Mouse (Mus musculus): ENCODE results near the gene Egr2. TPM values are rescaled to one million over a fixed set of nuclear protein-coding genes. Genes with fewer than 3 reads are reported as not detected.
A peak's percentile ranks its signal among the peaks of the same experiment; 100 is the strongest.

The Egr2 gene
- polyA plus RNA-seq, 1 experiment from 2014 or later, result 0.58 TPM

- no peak for TF ChIP-seq CTCF (IDR thresholded peaks at IDR 0.05; ENCODE audit: low read depth)
- Histone ChIP-seq H3K27ac (replicated peaks) (no peak overlapping the region), H3K4me3 (ENCODE audit: low read depth, low read length) (no peak overlapping the region), H3K27me3 (ENCODE audit: control insufficient read depth, insufficient read depth, low read length) (peaks cover 13% of the 10 kb centered on the region; the same call in 1 of the 2 replicates), H3K4me1 (replicated peaks; ENCODE audit: control insufficient read depth, insufficient read depth) (peaks cover 7% of the 10 kb centered on the region; the same call in 1 of the 2 replicates), H3K36me3 (ENCODE audit: control insufficient read depth, insufficient read depth, low read length) (no peaks in the 10 kb centered on the region), H3K4me2 (replicated peaks; ENCODE audit: low read depth) (no peak overlapping the region), H3K9me3 (ENCODE audit: control insufficient read depth, low read length) (no peaks in the 10 kb centered on the region), H3K9ac (ENCODE audit: low read length) (no peak overlapping the region)
- ATAC-seq (ENCODE audit: low FRiP score, low TSS enrichment) (no peak), DNase-seq (ENCODE audit: low spot score) (no peak)
- 52% methylated on average over 6 of the region's 6 CpGs for WGBS
Measured at GRCm38 (mm10) chr10:67539401-67539730, 4.1 kb downstream of the Egr2 start.

DNA sequence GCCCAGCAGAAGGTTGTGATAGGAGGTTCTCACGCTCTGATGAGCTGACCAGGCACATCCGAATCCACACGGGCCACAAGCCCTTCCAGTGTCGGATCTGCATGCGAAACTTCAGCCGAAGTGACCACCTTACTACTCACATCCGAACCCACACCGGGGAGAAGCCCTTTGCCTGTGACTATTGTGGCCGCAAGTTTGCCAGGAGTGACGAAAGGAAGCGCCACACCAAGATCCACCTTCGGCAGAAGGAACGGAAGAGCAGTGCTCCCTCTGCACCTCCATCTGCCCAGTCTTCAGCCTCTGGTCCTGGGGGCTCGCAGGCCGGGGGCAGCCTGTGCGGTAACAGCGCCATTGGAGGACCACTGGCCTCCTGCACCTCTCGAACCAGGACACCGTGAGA lies 5.3 kb downstream of the Egr2 start:
- peaks cover 7% of the 10 kb centered on the region; the same call in 1 of the 2 replicates for H3K4me1 ChIP-seq (replicated peaks; ENCODE audit: control insufficient read depth, insufficient read depth)
- H3K9me3 ChIP-seq (ENCODE audit: control insufficient read depth, low read length), result no peaks in the 10 kb centered on the region
- H3K9ac ChIP-seq (ENCODE audit: low read length), result no peak overlapping the region
- no peaks in the 10 kb centered on the region for H3K36me3 ChIP-seq (ENCODE audit: control insufficient read depth, insufficient read depth, low read length)
- no peak overlapping the region for H3K4me3 ChIP-seq (ENCODE audit: low read depth, low read length)
- no peak overlapping the region for H3K4me2 ChIP-seq (replicated peaks; ENCODE audit: low read depth)
- DNase-seq (ENCODE audit: low spot score) (no peak), ATAC-seq (ENCODE audit: low FRiP score, low TSS enrichment) (no peak)
- H3K27me3 ChIP-seq (ENCODE audit: control insufficient read depth, insufficient read depth, low read length), result peaks cover 5% of the 10 kb centered on the region; the same call in 1 of the 2 replicates
- no peak overlapping the region for H3K27ac ChIP-seq (replicated peaks)
- WGBS, result 41% methylated on average over 19 of the region's 19 CpGs
- TF ChIP-seq EP300 (optimal IDR thresholded peaks at IDR 0.05) (no peak), CTCF (IDR thresholded peaks at IDR 0.05; ENCODE audit: low read depth) (no peak)

DNA sequence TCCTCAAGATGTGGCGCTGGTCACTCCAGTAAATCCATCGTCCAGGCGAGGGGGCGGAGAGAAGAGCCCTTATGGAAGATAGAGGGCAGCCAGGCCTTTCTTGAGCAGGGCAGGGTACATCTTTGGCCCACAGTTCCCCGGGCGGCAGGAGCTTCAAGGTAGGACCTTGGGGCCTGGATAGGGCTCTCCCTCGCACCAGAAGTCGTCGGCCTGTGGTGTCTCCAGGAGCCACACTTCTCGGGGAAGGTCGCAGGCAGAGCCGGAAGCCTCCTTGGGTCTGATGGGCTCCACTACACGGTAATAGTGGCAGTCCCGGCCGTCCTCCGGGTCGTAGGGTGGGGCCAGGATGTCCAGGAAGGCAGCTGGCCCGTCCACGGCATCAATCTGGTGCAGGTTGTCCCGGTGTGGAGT lies 12.6 kb downstream of the Egr2 start:
- H3K27ac ChIP-seq (replicated peaks), result peak overlapping the region; percentile 94
- peaks cover 2% of the 10 kb centered on the region; the same call in 1 of the 2 replicates for H3K4me1 ChIP-seq (replicated peaks; ENCODE audit: control insufficient read depth, insufficient read depth)
- WGBS, result 3% methylated on average over 20 of the region's 20 CpGs
- TF ChIP-seq EP300 (optimal IDR thresholded peaks at IDR 0.05) (no peak), CTCF (IDR thresholded peaks at IDR 0.05; ENCODE audit: low read depth) (no peak)
- H3K9me3 ChIP-seq (ENCODE audit: control insufficient read depth, low read length), result no peaks in the 10 kb centered on the region
- peak overlapping the region; percentile 80 for H3K4me3 ChIP-seq (ENCODE audit: low read depth, low read length)
- H3K4me2 ChIP-seq (replicated peaks; ENCODE audit: low read depth), result peak overlapping the region; percentile 98
- H3K36me3 ChIP-seq (ENCODE audit: control insufficient read depth, insufficient read depth, low read length), result no peaks in the 10 kb centered on the region
- no peaks in the 10 kb centered on the region for H3K27me3 ChIP-seq (ENCODE audit: control insufficient read depth, insufficient read depth, low read length)
- peak overlapping the region; percentile 91 for H3K9ac ChIP-seq (ENCODE audit: low read length)
- ATAC-seq (ENCODE audit: low FRiP score, low TSS enrichment), result 0 out of 2 replicates have a peak, but pooled peaks have one; percentile 1
- DNase-seq (ENCODE audit: low spot score), result peak; percentile 45

DNA sequence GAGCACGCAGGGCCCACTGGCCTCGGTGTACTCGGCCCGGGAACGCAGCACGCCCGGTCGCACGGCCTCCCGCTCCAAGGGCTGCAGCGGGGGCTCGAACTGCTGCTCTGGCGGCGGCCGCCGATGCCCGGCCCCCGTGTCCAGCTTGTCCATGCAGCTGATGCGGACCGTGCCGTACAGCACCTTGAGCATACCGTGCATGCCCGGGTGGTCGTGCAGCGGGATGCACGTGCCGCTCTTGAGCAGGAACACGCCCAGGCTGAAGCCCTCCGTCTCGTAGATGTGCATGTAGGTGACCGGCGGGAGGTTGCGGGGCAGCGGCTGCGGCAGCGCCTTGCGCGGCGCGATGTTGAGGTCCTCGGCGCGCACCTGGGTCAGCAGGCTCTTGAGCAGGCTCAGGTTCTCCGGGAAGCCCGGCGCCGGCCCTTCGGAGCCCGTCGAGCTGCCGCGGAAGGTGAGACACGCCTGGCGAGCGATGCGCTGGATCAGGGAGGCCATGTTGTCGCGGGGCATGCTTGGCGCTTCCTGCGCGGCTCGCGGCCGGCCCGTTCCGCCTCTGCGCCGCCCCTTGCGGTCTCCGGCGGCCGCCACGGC lies 13.1 kb downstream of the Egr2 start:
- ATAC-seq (ENCODE audit: low FRiP score, low TSS enrichment) (peak; percentile 72), DNase-seq (ENCODE audit: low spot score) (peak; percentile 70)
- Histone ChIP-seq H3K4me2 (replicated peaks; ENCODE audit: low read depth) (peak overlapping the region; percentile 98), H3K27ac (replicated peaks) (peak overlapping the region; percentile 94), H3K9me3 (ENCODE audit: control insufficient read depth, low read length) (no peaks in the 10 kb centered on the region), H3K27me3 (ENCODE audit: control insufficient read depth, insufficient read depth, low read length) (no peaks in the 10 kb centered on the region), H3K4me3 (ENCODE audit: low read depth, low read length) (peak overlapping the region; percentile 80), H3K4me1 (replicated peaks; ENCODE audit: control insufficient read depth, insufficient read depth) (peaks cover 2% of the 10 kb centered on the region; the same call in 1 of the 2 replicates), H3K36me3 (ENCODE audit: control insufficient read depth, insufficient read depth, low read length) (no peaks in the 10 kb centered on the region), H3K9ac (ENCODE audit: low read length) (peak overlapping the region; percentile 91)
- 0% methylated on average over 59 of the region's 73 CpGs for WGBS
- TF ChIP-seq EP300 (optimal IDR thresholded peaks at IDR 0.05) (no peak), CTCF (IDR thresholded peaks at IDR 0.05; ENCODE audit: low read depth) (no peak)

- TF ChIP-seq CTCF (IDR thresholded peaks at IDR 0.05; ENCODE audit: low read depth) (peak; percentile 40), EP300 (optimal IDR thresholded peaks at IDR 0.05) (no peak)
- H3K36me3 ChIP-seq (ENCODE audit: control insufficient read depth, insufficient read depth, low read length), result no peaks in the 10 kb centered on the region
Measured at GRCm38 (mm10) chr10:67548877-67549731, 13.8 kb downstream of the Egr2 start, which contains the start of gene Ado. Gene Ado, minus strand, starts transcription at chr10:67548955.

More at GRCm38 (mm10) chr10:67548877-67549731, 13.8 kb downstream of the Egr2 start, which contains the start of gene Ado:
- ATAC-seq (ENCODE audit: low FRiP score, low TSS enrichment) (peak; percentile 97), DNase-seq (ENCODE audit: low spot score) (peak; percentile 91)
- H3K9me3 ChIP-seq (ENCODE audit: control insufficient read depth, low read length), result no peaks in the 10 kb centered on the region
- peak within 1 kb of the TSS; percentile 91 for H3K9ac ChIP-seq (ENCODE audit: low read length)
- H3K27ac ChIP-seq (replicated peaks), result peak within 1 kb of the TSS; percentile 94
- H3K27me3 ChIP-seq (ENCODE audit: control insufficient read depth, insufficient read depth, low read length), result no peaks in the 10 kb centered on the region
- peaks cover 2% of the 10 kb centered on the region; the same call in 1 of the 2 replicates for H3K4me1 ChIP-seq (replicated peaks; ENCODE audit: control insufficient read depth, insufficient read depth)
- WGBS, result under 1% methylated on average over 72 of the region's 79 CpGs
- peak within 1 kb of the TSS; percentile 80 for H3K4me3 ChIP-seq (ENCODE audit: low read depth, low read length)
- H3K4me2 ChIP-seq (replicated peaks; ENCODE audit: low read depth), result peak within 1 kb of the TSS; percentile 98
